Mouse (Mus musculus): ENCODE results near the gene Ccdc177. TPM values are rescaled to one million over a fixed set of nuclear protein-coding genes. Genes with fewer than 3 reads are reported as not detected.

Gene Ccdc177
- 0.06 and 0.10 TPM in 2 replicates for polyA plus RNA-seq (2015; fragmentation: Nextera tagmentation; extraction: Ambion mirVana)

DNA sequence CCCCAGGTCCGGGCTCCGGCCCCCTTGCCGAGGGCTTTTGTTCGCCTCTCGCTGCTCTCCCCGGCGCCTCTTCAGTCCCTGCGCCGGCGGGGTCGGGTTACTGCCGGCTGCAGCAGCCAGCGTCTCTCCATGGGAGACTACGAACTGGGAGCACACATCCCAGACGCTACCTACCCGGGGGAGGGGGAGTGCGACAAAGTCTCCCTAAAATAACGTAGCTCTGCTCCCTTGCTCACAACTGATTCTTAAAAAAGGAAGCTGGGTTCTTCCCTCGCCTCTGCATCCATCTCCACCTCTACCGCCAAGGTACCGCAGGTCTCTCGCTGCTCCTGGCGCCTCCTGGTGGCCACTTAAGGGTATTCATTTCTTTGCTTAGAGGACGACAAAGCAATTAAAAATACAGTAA lies at the start of gene Ccdc177:
Gene Ccdc177, minus strand, starts transcription at position 292 of the 406 bp plus-strand sequence.
- no peak for ATAC-seq (ENCODE audit: borderline replicate concordance, extremely low read depth, low FRiP score, low TSS enrichment)

DNA sequence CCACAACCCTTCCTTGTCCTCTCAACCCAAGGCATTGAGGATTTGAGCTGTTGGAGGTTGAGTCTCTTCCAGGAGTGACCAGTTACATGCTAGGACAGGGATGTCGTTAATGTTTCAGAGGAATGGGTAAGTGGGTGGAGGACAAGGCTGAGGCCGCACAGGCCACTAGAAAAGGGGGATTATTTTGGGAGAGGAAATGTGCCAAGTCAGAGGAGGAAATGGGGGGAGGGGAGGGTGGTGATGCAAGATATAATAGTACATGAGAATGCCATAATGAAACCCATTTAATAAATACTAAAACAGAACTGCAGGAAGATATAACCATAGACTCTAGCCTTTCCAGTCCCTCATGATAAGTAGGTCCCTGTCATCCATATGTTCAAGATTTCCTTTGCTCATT lies 49.5 kb upstream of the Ccdc177 start:
- WGBS: 65% methylated on average over 2 of the region's 2 CpGs
- H3K9ac ChIP-seq: no peak overlapping the region
- no peaks in the 10 kb centered on the region for H3K36me3 ChIP-seq
- H3K4me1 ChIP-seq: peaks cover 46% of the 10 kb centered on the region
- no peaks in the 10 kb centered on the region for H3K9me3 ChIP-seq
- no peak overlapping the region for H3K27ac ChIP-seq
- H3K4me2 ChIP-seq: no peak overlapping the region
- no peaks in the 10 kb centered on the region for H3K27me3 ChIP-seq
- ATAC-seq (ENCODE audit: borderline replicate concordance, extremely low read depth, low FRiP score, low TSS enrichment): no peak
- no peak overlapping the region for H3K4me3 ChIP-seq

More for the DNA sequence above, at the start of gene Ccdc177:
- WGBS: under 1% methylated on average over 24 of the region's 24 CpGs
- Histone ChIP-seq H3K9me3 (no peaks in the 10 kb centered on the region), H3K4me1 (peaks cover 37% of the 10 kb centered on the region), H3K4me2 (peak within 1 kb of the TSS; percentile 62), H3K27ac (no peak within 1 kb of the TSS), H3K4me3 (peak within 1 kb of the TSS; percentile 63), H3K36me3 (no peaks in the 10 kb centered on the region), H3K27me3 (peaks cover 66% of the 10 kb centered on the region), H3K9ac (no peak within 1 kb of the TSS; the same call in 1 of the 2 replicates)

DNA sequence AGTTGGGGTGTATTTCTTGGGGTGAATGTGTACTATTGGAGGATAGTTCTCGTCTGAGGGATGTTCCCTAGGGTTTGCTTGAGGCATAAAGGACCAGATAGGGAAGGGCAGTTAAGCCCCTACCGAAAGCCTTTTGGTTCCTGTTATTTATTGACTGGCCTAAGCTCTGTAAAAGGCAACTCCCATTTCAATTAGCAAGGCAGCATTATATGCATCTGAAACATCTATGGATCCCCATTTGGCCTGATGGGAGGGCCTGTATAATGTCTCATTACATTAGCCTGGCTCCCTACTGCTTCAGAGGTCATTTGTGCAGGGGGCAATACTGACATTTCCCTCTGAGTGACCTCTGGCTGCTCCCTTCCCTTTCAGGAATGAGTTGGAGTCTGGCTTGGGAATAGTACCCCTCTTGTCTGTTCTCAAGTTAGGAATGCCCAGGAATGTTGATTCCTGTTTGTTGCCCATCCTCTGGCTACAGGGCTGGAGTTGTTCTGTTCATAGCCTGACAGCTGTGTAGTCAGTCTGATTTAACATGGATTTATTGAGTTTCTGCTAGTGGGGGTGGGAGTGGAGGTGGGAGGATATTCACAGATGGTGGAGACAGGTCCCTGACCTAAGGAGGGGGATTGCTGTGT lies 47.1 kb upstream of the Ccdc177 start:
- H3K27me3 ChIP-seq: no peaks in the 10 kb centered on the region
- no peak overlapping the region for H3K9ac ChIP-seq
- ATAC-seq (ENCODE audit: borderline replicate concordance, extremely low read depth, low FRiP score, low TSS enrichment): no peak
- peaks cover 46% of the 10 kb centered on the region for H3K4me1 ChIP-seq
- H3K9me3 ChIP-seq: no peaks in the 10 kb centered on the region
- WGBS: 68% methylated on average over 2 of the region's 2 CpGs
- no peaks in the 10 kb centered on the region for H3K36me3 ChIP-seq
- H3K4me2 ChIP-seq: no peak overlapping the region
- H3K4me3 ChIP-seq: no peak overlapping the region
- H3K27ac ChIP-seq: no peak overlapping the region

DNA sequence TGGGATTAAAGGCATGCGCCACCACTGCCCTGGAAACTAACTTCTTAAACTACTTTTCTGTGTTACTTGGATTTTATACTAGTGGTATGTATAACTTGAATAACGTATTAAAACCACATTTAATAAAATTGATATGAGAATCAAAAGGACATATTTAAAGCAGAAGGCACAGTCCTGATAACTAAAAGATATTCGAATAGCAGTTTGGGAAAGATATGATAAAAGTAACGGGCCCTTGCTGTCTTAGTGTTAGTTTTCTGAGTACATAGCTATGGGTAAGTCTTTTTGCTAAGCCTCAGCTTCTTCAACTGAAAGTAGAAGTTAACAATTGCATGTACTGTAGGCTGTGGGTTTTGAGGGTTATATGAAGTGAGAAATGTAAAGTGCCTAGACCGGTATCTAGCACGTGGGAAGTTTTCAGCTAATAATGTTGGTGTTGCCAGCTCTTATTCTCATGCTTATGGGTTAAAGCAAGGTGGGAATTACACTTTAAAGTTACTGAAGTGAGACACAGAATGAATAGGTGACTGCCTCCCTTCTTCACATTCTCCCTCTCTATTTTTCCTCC lies 44.5 kb upstream of the Ccdc177 start:
- no peak overlapping the region for H3K4me2 ChIP-seq
- no peak overlapping the region for H3K9ac ChIP-seq
- no peaks in the 10 kb centered on the region for H3K27me3 ChIP-seq
- H3K4me3 ChIP-seq: no peak overlapping the region
- WGBS: 90% methylated on average over 6 of the region's 6 CpGs
- H3K27ac ChIP-seq: no peak overlapping the region
- no peaks in the 10 kb centered on the region for H3K36me3 ChIP-seq
- no peak for ATAC-seq (ENCODE audit: borderline replicate concordance, extremely low read depth, low FRiP score, low TSS enrichment)
- H3K4me1 ChIP-seq: peaks cover 23% of the 10 kb centered on the region
- H3K9me3 ChIP-seq: no peaks in the 10 kb centered on the region

DNA sequence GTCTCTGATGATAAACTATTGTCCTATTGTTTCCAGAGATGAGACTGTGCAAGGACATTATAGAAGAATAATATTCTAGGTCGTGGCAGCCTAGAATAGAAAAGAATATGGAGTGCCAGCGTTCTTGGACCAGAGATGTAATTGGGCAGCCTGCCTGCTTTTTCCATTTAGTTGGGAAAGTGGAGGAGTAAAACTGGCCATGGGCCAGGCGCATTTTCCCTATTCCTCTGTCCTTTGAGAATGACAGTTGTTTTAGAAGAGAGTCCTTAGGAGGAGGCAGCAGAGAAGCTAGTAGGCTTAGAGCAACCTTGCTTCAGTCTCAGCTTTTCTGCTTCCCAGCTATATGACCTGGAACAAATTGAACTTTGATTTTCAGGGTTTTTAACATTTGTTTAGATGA lies 43.4 kb upstream of the Ccdc177 start:
- Histone ChIP-seq H3K4me2 (no peak overlapping the region), H3K4me3 (no peak overlapping the region), H3K9ac (no peak overlapping the region), H3K36me3 (no peaks in the 10 kb centered on the region), H3K4me1 (peaks cover 19% of the 10 kb centered on the region), H3K27me3 (no peaks in the 10 kb centered on the region), H3K9me3 (no peaks in the 10 kb centered on the region), H3K27ac (no peak overlapping the region)
- no peak for ATAC-seq (ENCODE audit: borderline replicate concordance, extremely low read depth, low FRiP score, low TSS enrichment)
- WGBS: 37% methylated on average over 3 of the region's 3 CpGs

DNA sequence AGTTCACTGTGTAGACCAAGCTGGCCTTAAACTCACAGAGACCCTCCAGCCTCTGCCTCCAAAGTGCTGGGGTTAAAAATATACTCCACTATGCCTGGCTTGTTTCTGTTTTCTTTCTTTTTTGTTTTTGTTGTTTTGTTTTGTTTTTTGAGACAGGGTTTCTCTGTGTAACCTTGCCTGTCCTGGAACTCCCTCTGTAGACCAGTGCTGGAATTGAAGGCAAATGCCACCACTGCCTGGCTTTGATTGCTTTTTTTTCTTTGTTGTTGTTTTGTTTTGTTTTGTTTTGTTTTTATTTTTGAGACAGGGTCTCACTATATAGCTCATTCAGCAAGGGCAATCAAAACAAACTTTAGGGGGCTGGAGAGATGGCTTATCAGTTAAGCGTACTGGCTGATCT lies 41.0 kb upstream of the Ccdc177 start:
- ATAC-seq (ENCODE audit: borderline replicate concordance, extremely low read depth, low FRiP score, low TSS enrichment): no peak
- peaks cover 12% of the 10 kb centered on the region for H3K4me1 ChIP-seq
- no peak overlapping the region for H3K27ac ChIP-seq
- H3K36me3 ChIP-seq: no peaks in the 10 kb centered on the region
- no peaks in the 10 kb centered on the region for H3K27me3 ChIP-seq
- no peak overlapping the region for H3K4me2 ChIP-seq
- 94% methylated on average over 1 of the region's 1 CpGs for WGBS
- no peak overlapping the region for H3K4me3 ChIP-seq
- no peaks in the 10 kb centered on the region for H3K9me3 ChIP-seq
- no peak overlapping the region for H3K9ac ChIP-seq

DNA sequence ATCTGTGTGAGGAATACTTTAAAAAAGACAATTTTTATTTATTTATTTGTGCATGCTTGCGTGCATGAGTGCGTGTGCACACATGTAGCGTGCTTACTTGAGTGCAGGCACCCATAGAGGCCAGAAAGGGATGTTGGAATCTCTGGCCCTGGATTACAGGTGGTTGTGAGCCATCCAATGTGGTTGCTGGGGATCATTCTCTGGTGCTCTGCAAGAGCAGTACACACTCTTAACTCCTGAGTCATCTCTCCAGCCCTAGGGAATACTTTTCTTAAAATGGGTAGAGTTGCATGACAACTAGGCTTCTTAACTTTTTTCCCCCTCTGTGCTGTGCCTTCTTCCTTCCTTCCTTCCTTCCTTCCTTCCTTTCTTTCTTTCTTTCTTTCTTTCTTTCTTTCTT lies 39.7 kb upstream of the Ccdc177 start:
- Histone ChIP-seq H3K36me3 (no peaks in the 10 kb centered on the region), H3K9ac (no peak overlapping the region), H3K27ac (no peak overlapping the region), H3K9me3 (no peaks in the 10 kb centered on the region), H3K27me3 (no peaks in the 10 kb centered on the region), H3K4me1 (peaks cover 17% of the 10 kb centered on the region), H3K4me2 (no peak overlapping the region), H3K4me3 (no peak overlapping the region)
- 93% methylated on average over 3 of the region's 3 CpGs for WGBS
- ATAC-seq (ENCODE audit: borderline replicate concordance, extremely low read depth, low FRiP score, low TSS enrichment): no peak

DNA sequence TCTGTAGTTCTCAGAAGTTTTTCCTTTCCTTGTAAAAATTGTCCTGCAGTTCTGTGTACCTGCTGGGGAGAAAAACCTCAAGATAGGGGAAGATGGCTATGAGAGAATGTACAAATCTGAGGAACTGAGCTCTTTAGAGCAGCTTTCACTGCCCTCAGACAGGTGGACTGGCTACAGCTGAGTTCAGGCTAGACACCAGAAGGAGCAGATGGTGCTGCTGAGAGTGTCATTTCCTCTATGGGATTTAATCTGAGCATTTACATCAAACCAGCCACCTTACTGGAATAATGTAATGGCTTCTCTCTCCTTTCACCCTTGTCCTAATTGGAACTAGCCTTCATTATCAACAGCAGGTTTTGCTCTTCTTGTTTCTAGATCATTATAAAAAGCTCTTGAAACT lies 37.8 kb upstream of the Ccdc177 start:
- no peak overlapping the region for H3K9ac ChIP-seq
- ATAC-seq (ENCODE audit: borderline replicate concordance, extremely low read depth, low FRiP score, low TSS enrichment): no peak
- no peak overlapping the region for H3K4me3 ChIP-seq

DNA sequence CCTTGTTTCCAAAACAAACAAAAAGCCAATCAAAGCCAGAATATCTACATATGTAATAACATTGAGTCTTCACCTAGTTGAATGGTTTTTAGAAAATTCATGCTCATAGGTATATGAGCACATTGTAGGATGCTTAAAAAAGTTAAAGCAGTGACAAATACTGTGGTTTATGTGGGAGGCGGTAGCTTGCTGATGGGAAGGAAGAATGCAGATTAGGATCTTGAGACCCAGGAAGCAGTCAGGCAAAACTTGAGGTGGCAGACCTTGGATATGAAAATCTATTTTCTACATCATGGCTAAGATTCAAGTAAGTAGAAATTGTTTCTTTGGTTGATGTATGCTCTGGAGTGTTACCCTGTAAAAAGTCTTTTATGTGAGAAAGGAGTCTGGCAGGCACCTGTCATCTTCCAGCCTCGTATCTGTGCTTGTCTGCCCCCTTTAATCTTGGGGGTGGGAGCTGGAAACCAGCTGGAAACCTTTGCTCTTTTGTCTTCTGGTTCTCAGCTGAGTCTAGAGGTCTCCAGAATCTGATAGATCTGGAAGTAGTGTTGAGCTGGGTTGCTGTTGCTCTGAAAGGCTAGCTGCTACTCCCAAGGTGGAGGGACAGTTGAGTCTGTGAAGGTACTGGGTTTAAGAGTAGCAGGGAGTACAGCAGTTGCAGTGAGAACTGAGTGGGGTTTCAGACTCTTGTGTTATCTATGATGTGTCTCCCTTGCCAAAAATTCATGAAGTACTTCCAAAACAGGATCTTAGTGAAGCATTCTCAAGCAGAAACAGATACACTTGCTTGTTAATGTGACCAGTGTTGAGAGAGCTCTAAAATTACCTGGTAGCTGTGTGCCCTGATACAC lies 34.7 kb upstream of the Ccdc177 start:
- 68% methylated on average over 2 of the region's 2 CpGs for WGBS
- H3K36me3 ChIP-seq: no peaks in the 10 kb centered on the region
- no peak overlapping the region for H3K4me2 ChIP-seq
- H3K9ac ChIP-seq: no peak overlapping the region
- H3K9me3 ChIP-seq: no peaks in the 10 kb centered on the region
- no peaks in the 10 kb centered on the region for H3K27me3 ChIP-seq
- H3K27ac ChIP-seq: no peak overlapping the region
- peaks cover 26% of the 10 kb centered on the region; the same call in 1 of the 2 replicates for H3K4me1 ChIP-seq
- no peak overlapping the region for H3K4me3 ChIP-seq
- no peak for ATAC-seq (ENCODE audit: borderline replicate concordance, extremely low read depth, low FRiP score, low TSS enrichment)

More for the DNA sequence above, 37.8 kb upstream of the Ccdc177 start:
- Histone ChIP-seq H3K4me2 (no peak overlapping the region), H3K36me3 (no peaks in the 10 kb centered on the region), H3K27me3 (no peaks in the 10 kb centered on the region), H3K4me1 (peaks cover 16% of the 10 kb centered on the region; the same call in 1 of the 2 replicates), H3K27ac (no peak overlapping the region), H3K9me3 (no peaks in the 10 kb centered on the region)

DNA sequence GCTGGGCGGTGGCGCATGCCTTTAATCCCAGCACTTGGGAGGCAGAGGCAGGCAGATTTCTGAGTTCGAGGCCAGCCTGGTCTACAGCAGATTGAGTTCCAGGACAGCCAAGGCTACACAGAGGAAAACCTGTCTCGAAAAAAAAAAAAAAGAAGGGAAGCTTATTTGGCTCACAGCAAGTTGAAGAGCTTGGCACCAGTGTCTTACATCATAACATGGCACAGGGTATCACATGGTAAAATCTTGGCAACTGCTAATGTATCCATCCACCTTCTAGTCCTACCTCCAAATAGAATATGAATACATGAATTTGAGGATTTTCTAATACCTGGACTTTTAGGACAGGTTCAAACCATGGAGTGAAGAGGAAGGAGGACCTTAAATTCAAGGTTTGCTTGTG lies 34.0 kb upstream of the Ccdc177 start:
- Histone ChIP-seq H3K4me3 (no peak overlapping the region), H3K9ac (no peak overlapping the region), H3K4me2 (no peak overlapping the region), H3K9me3 (no peaks in the 10 kb centered on the region), H3K4me1 (peaks cover 31% of the 10 kb centered on the region), H3K27me3 (no peaks in the 10 kb centered on the region), H3K27ac (no peak overlapping the region), H3K36me3 (no peaks in the 10 kb centered on the region)
- no peak for ATAC-seq (ENCODE audit: borderline replicate concordance, extremely low read depth, low FRiP score, low TSS enrichment)
- 92% methylated on average over 4 of the region's 4 CpGs for WGBS

DNA sequence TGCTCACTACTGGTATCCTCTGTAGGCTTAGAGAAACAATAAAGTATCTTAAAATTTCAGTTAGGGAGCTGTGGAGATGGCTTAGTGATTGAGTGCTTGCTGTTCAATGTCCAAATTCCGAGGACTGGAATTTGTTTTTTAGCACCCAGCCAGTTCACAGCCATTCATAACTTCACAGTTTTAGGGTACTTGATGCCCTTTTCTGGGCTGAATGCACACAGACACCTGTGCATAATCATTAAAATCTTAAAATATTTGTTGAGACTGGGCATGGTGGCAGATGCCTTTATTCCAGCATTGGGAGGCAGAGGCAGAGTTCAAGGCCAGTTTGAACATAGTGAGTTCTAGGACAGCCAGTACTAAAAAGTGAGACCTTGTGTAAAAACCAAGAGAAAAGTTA lies 33.0 kb upstream of the Ccdc177 start:
- H3K4me3 ChIP-seq: no peak overlapping the region
- H3K27me3 ChIP-seq: no peaks in the 10 kb centered on the region
- H3K36me3 ChIP-seq: no peaks in the 10 kb centered on the region
- no peaks in the 10 kb centered on the region for H3K9me3 ChIP-seq
- no peak for ATAC-seq (ENCODE audit: borderline replicate concordance, extremely low read depth, low FRiP score, low TSS enrichment)
- H3K9ac ChIP-seq: no peak overlapping the region
- H3K4me1 ChIP-seq: peaks cover 31% of the 10 kb centered on the region
- no peak overlapping the region for H3K4me2 ChIP-seq
- WGBS: 53% methylated on average over 1 of the region's 1 CpGs
- no peak overlapping the region for H3K27ac ChIP-seq

DNA sequence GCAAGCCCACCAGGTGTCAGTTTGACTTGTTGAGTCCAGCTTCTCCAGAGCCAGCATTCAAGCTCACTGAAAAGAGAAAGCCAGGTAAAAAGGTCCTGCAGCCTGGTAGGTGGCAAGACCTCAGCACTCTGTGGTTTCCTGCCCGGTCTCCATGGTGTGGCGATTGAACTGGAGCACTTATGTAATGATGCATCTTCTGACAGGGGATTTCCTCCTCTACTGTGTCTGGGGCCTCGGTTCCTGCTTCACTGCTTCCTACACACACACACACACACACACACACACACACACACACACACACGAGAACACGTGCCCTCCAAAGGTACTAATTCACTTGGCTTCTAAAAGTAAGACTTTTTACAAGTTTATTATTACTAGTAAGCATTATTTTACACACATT lies 32.4 kb upstream of the Ccdc177 start:
- H3K27ac ChIP-seq: no peak overlapping the region

More for the DNA sequence above, 32.4 kb upstream of the Ccdc177 start:
- Histone ChIP-seq H3K27me3 (no peaks in the 10 kb centered on the region), H3K4me3 (no peak overlapping the region), H3K4me2 (peak overlapping the region; percentile 20), H3K9ac (no peak overlapping the region), H3K4me1 (peaks cover 31% of the 10 kb centered on the region), H3K36me3 (no peaks in the 10 kb centered on the region), H3K9me3 (no peaks in the 10 kb centered on the region)
- WGBS: 61% methylated on average over 5 of the region's 5 CpGs
- no peak for ATAC-seq (ENCODE audit: borderline replicate concordance, extremely low read depth, low FRiP score, low TSS enrichment)
